Mouse (Mus musculus) brain, embryonic 14.5 days (tissue): Measurements from ENCODE around the gene Pigm.

Source experiments
- CTCF ChIP-seq: fragments of 200-500 bp; IDR thresholded peaks from 2 replicates; pipeline ENCODE4 v1.5.1; 2012; ENCODE audit warnings: inconsistent platforms, mild to moderate bottlenecking, moderate library complexity, borderline replicate concordance; ENCODE audit not compliant: insufficient read depth, insufficient read length; ENCODE audit errors: extremely low read depth
- POLR2A ChIP-seq: fragments of 200-500 bp; IDR thresholded peaks from 2 replicates; pipeline ENCODE4 v1.6.1; 2012; ENCODE audit warnings: mild to moderate bottlenecking, inconsistent platforms, borderline replicate concordance; ENCODE audit not compliant: poor library complexity, insufficient read depth, insufficient read length, severe bottlenecking; ENCODE audit errors: extremely low read depth

GRCm38 (mm10) chr1:172333512-172333911 lies 42.8 kb upstream of the Pigm start:
- TF ChIP-seq CTCF: peak; percentile 55
- no peak for TF ChIP-seq POLR2A
